Mouse (Mus musculus) lung, postnatal 0 days (tissue): ENCODE measurements around the gene Prnp. TPM values are rescaled to one million over a fixed set of nuclear protein-coding genes. Genes with fewer than 3 reads are reported as not detected.
A peak's percentile ranks its signal among the peaks of the same experiment; 100 is the strongest.

ENCODE experiments used
- ATAC-seq: fragments of 200-750 bp; cut with Nextera tagmentation; 2 replicates; pipeline ENCODE4 v1.8.0; 2017; ENCODE audit warnings: moderate library complexity
- DNase-seq: peaks from one replicate; pipeline ENCODE4 v3.0.0-alpha.2; 2016; ENCODE audit warnings: low spot score
- H3K27ac ChIP-seq: fragments of 300-500 bp; sonication (generic); 2 replicates; pipeline ENCODE4 v1.5.1; 2014; ENCODE audit warnings: antibody characterized with exemption, mild to moderate bottlenecking, low read length, mixed read lengths
- H3K27me3 ChIP-seq: fragments of 300-500 bp; sonication (generic); replicated peaks from 2 replicates; pipeline ENCODE4 v1.6.1; 2014; ENCODE audit warnings: low read length, mixed read lengths; ENCODE audit not compliant: insufficient read depth
- H3K36me3 ChIP-seq: fragments of 300-500 bp; sonication (generic); 2 replicates; pipeline ENCODE4 v1.6.1; 2014; ENCODE audit warnings: low read length, mixed read lengths; ENCODE audit not compliant: insufficient read depth
- H3K4me1 ChIP-seq: fragments of 300-500 bp; sonication (generic); 2 replicates; pipeline ENCODE4 v1.6.1; 2014; ENCODE audit warnings: antibody characterized with exemption, low read depth, low read length, mixed read lengths; ENCODE audit not compliant: insufficient read depth
- H3K4me2 ChIP-seq: fragments of 300-500 bp; sonication (generic); replicated peaks from 2 replicates; pipeline ENCODE4 v1.6.1; 2014; ENCODE audit warnings: low read depth, mild to moderate bottlenecking, low read length, moderate library complexity, mixed read lengths
- H3K4me3 ChIP-seq: fragments of 300-500 bp; sonication (generic); 2 replicates; pipeline ENCODE4 v1.5.1; 2014; ENCODE audit warnings: low read depth, low read length
- H3K9ac ChIP-seq: fragments of 300-500 bp; sonication (generic); replicated peaks from 2 replicates; pipeline ENCODE4 v1.6.1; 2014; ENCODE audit warnings: low read depth, mild to moderate bottlenecking
- H3K9me3 ChIP-seq: fragments of 300-500 bp; sonication (generic); 2 replicates; pipeline ENCODE4 v1.6.1; 2016; ENCODE audit warnings: low read length, mixed read lengths
- CTCF ChIP-seq: IDR thresholded peaks from 2 replicates; pipeline ENCODE4 v1.5.1; 2016; ENCODE audit warnings: antibody characterized with exemption, mild to moderate bottlenecking
- EP300 ChIP-seq: IDR thresholded peaks from 2 replicates; pipeline ENCODE4 v1.6.1; 2016; ENCODE audit warnings: antibody characterized with exemption, mild to moderate bottlenecking, control low read depth
- WGBS: fragments of 180-500 bp; shearing (Covaris S2); extraction: QIAGEN DNeasy Blood & Tissue Kit; methylation state at CpG from one replicate; pipeline ENCODE4 v1.1.7; 2014; 5-methylcytosine and 5-hydroxymethylcytosine counted together
- polyA plus RNA-seq: library from polyadenylated mRNA; unstranded; fragments of >200 nt; fragmentation: Nextera tagmentation; extraction: Ambion mirVana; gene quantifications from 2 replicates; pipeline ENCODE4 v1.2.1, GENCODE M21; 2015

Gene Prnp
- polyA plus RNA-seq, 1 experiment from 2014 or later, result 142 TPM

DNA sequence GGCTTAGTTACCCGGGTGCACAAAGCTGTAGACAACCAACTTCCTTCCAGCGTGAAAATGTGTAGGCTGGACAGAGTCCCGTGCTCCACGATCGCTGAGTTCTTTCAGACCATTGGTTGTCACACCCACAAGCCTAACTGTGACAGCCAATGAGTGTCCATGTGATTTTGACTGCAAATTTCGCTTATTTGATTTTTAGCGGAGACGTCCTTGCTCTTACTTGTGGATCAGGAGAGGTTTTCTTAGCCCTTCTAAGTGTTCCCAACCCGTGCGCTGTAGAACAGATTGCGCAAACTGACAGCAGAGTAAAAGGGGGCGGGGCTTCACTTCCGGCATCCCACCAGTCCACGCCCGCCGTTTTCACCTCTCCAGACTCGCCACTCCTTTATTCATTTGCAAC lies 45.5 kb downstream of the Prnp start:
- Histone ChIP-seq H3K27me3 (no peaks in the 10 kb centered on the region; the same call in 1 of the 2 replicates), H3K4me1 (peaks cover 11% of the 10 kb centered on the region; the same call in 1 of the 2 replicates), H3K9me3 (no peaks in the 10 kb centered on the region), H3K4me3 (peak overlapping the region; percentile 20), H3K9ac (no peak overlapping the region), H3K36me3 (no peaks in the 10 kb centered on the region), H3K4me2 (peak overlapping the region; percentile 50), H3K27ac (no peak overlapping the region)
- 5% methylated on average over 17 of the region's 17 CpGs for WGBS
- DNase-seq (peak; percentile 91), ATAC-seq (peak; percentile 83)
- TF ChIP-seq CTCF (no peak), EP300 (peak; percentile 29; the same call in 1 of the 2 replicates)

DNA sequence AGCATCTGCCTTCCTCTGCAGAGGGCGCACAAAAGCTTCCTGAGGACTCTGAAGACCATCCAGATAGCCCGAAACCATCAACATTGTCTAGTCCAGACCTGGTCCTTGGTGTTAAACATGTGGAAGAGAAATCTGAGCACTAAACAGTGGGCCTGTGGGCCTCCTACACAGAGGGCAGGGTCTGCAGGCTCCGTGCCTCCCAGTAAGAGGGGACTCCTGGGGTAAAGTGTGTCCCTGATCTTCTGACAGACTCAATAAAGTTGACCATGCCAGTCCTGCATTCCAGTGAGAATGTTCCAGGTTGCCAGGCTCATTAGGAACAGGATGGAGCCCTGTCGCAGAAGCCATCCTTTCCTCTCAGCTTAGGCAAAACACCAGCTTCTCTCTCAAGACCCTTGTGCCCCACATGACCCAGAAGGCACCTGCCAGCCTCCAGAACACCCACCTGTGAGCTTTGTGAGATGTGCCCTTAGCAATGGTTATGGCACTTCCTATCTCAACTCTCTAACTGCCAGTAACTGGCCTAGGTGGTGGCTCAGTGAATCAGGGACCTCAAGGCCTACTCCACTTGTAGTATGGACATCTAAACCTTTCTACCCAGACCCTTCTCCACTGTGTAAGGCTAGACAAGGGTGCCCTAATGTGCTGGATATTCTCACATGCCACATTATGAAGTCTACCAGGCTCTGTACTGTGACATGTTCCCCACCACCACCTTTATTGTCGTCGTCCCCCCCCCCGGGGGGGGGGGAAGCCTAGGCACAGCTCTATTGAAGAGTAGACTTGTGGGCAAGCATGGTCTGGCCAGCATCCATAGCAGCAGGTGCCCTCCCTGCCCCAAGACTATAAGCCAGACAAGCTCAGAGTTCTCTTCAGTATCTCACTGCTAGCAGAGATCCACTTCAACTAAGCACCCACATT lies 46.9 kb downstream of the Prnp start:
- H3K36me3 ChIP-seq, result no peaks in the 10 kb centered on the region
- no peak overlapping the region for H3K4me2 ChIP-seq
- ATAC-seq (no peak), DNase-seq (no peak)
- no peak overlapping the region for H3K4me3 ChIP-seq
- no peaks in the 10 kb centered on the region for H3K9me3 ChIP-seq
- WGBS, result 71% methylated on average over 7 of the region's 7 CpGs
- H3K27me3 ChIP-seq, result no peaks in the 10 kb centered on the region; the same call in 1 of the 2 replicates
- no peak overlapping the region for H3K27ac ChIP-seq
- no peak overlapping the region for H3K9ac ChIP-seq
- peaks cover 11% of the 10 kb centered on the region; the same call in 1 of the 2 replicates for H3K4me1 ChIP-seq
- no peak for TF ChIP-seq CTCF

DNA sequence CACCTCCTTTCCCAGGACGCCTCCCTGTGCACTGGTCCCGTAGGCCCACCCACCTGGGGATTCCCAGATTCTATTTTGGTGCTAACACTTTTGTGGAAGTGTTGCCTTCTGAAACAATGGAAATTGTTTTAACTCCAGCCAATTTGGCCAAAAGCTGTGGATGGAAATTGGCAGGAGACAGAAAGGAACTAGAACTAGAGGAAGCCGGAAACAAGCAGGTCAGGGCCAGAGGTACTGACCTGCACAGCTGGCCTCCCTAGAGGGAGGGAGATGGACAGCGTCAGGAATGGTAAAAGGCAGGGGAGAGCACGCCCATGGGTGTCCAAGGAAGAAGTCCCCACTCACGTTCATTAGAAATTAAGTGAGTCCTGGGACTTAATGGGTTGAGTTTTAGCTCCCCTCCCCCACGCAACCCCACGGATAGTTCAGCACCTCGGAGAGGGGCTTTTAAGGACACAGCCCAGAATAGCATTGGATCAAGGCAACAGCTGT lies 48.0 kb downstream of the Prnp start:
- no peak for TF ChIP-seq EP300
- ATAC-seq (no peak), DNase-seq (no peak)
- H3K27ac ChIP-seq, result no peak overlapping the region
- WGBS, result 35% methylated on average over 9 of the region's 9 CpGs
- no peak overlapping the region for H3K4me3 ChIP-seq
- H3K36me3 ChIP-seq, result no peaks in the 10 kb centered on the region
- H3K4me1 ChIP-seq, result peaks cover 9% of the 10 kb centered on the region; the same call in 1 of the 2 replicates
- H3K4me2 ChIP-seq, result no peak overlapping the region
- H3K9me3 ChIP-seq, result no peaks in the 10 kb centered on the region
- no peak overlapping the region for H3K9ac ChIP-seq
- H3K27me3 ChIP-seq, result no peaks in the 10 kb centered on the region; the same call in 1 of the 2 replicates

DNA sequence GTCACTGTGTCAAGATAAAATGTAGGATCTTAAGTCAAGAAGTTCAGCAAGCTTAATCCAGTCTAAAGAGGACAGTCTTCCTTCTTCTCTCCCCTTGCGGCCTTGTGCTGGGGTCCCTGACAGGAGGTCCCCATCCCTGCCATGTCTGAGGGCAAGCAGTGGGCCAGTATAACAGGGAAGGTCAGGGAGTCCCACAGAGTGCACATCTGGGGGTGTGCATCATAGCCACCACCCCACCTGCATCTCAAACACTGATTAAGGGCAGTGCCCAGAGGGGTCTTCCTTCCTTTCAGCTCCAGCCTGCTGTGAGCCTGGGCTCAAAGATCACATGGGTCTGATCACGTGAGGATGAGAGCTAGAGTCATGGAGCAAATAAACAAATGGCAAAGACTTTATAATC lies 51.9 kb downstream of the Prnp start:
- Histone ChIP-seq H3K4me3 (no peak overlapping the region), H3K9ac (no peak overlapping the region), H3K4me1 (no peaks in the 10 kb centered on the region), H3K36me3 (no peaks in the 10 kb centered on the region), H3K9me3 (no peaks in the 10 kb centered on the region), H3K27ac (no peak overlapping the region), H3K27me3 (no peaks in the 10 kb centered on the region), H3K4me2 (no peak overlapping the region)
- DNase-seq (no peak), ATAC-seq (no peak)
- no peak for TF ChIP-seq CTCF
- no peak for TF ChIP-seq EP300
- whole genome bisulfite sequencing, result 46% methylated on average over 2 of the region's 2 CpGs

DNA sequence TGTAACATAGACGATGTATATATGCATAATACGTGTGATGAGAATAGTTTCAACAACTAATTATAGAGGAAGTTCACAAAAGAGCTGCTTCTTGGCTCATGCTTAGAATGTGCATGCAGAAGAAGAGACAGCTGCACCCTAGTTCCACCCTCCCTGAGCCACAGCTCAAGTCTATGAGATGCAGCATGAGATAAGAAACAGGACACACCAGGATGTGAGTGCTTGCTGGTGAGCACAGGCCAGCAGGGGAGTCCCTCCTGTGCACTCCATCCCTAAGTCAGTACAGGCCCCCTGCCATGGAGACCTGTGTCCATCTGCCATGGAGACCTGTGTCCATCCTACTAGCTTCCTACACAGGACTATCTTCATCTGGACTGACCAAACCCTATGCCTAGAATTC lies 60.9 kb downstream of the Prnp start:
- 90% methylated on average over 2 of the region's 2 CpGs for WGBS
- ATAC-seq, result no peak
- H3K9ac ChIP-seq, result no peak overlapping the region

DNA sequence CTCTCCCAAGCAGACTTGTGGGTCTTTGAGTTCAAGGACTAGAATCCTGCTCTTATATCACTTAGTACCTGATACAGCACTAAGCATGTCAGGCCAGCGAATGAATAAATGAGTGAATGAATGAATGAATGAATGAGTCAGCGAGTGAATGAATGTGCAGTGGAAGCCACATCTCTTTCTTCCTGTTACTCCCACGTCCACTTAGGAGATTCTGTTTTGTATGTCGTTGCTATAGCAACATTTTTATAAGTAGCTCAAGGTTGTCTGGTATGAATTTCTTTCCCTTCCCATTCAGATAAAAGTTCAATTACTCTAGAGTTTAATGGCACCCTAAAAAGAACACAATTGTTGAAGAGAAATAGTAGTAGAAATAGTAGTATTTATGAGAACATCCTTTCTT lies 61.4 kb downstream of the Prnp start:
- no peaks in the 10 kb centered on the region for H3K4me1 ChIP-seq
- H3K9me3 ChIP-seq, result no peaks in the 10 kb centered on the region
- no peaks in the 10 kb centered on the region for H3K27me3 ChIP-seq
- 73% methylated on average over 4 of the region's 4 CpGs for WGBS
- no peak overlapping the region for H3K9ac ChIP-seq
- no peak overlapping the region for H3K4me2 ChIP-seq
- no peak for DNase-seq
- H3K4me3 ChIP-seq, result no peak overlapping the region
- ATAC-seq, result no peak
- no peaks in the 10 kb centered on the region for H3K36me3 ChIP-seq
- TF ChIP-seq CTCF (no peak), EP300 (no peak)
- no peak overlapping the region for H3K27ac ChIP-seq

More for the DNA sequence above, 60.9 kb downstream of the Prnp start:
- Histone ChIP-seq H3K4me1 (no peaks in the 10 kb centered on the region), H3K9me3 (no peaks in the 10 kb centered on the region), H3K27me3 (no peaks in the 10 kb centered on the region), H3K4me3 (no peak overlapping the region), H3K4me2 (no peak overlapping the region), H3K27ac (no peak overlapping the region), H3K36me3 (no peaks in the 10 kb centered on the region)
- TF ChIP-seq EP300 (no peak), CTCF (no peak)
- DNase-seq, result no peak
